In genomic region chr4:41773502-41773901, GRCm38 (mm10) we compare ENCODE assay signal across 9 mouse cellular contexts. TPM values are rescaled to one million over a fixed set of nuclear protein-coding genes. Genes with fewer than 3 reads are reported as not detected.
DNase-seq lines count a peak whose midpoint lies in the region; ATAC-seq and TF ChIP-seq lines count a peak whose summit lies in the region.
"Not testable (repeated sequence)": the region's sequence is repeated elsewhere in the genome, so short reads cannot be mapped to it uniquely, and the experiment has no call there.
"Had no signal": no experiment of that assay in that cellular context is flagged by ENCODE, and none has a peak within 500 bp of the region (broad histone marks: within the 10 kb centered on the region; RNA-seq: fewer than 3 reads in every experiment).

No protein-coding gene starts in this region.

- not testable (repeated sequence) for H3K9me3 ChIP-seq in E14TG2a.4 (ENCODE audit: low read length); forebrain, embryonic 11.5 days (ENCODE audit: control insufficient read depth, low read length); heart, embryonic 15.5 days (replicated peaks); kidney, embryonic 14.5 days (ENCODE audit: control insufficient read depth, low read length); liver, embryonic 16.5 days (replicated peaks; ENCODE audit: control insufficient read depth, low read length)

- peak overlapping the region; percentile 46 for H3K4me2 ChIP-seq in forebrain, embryonic 11.5 days (ENCODE audit: low read depth, low read length, severe bottlenecking)
- peak overlapping the region; percentile 62 for H3K4me2 ChIP-seq in heart, embryonic 15.5 days
- H3K4me2 ChIP-seq in kidney, embryonic 14.5 days (replicated peaks; ENCODE audit: low read depth, low read length), result peak overlapping the region; percentile 26; the same call in 1 of the 2 replicates
- peak overlapping the region; percentile 53 for H3K4me2 ChIP-seq in liver, embryonic 16.5 days (ENCODE audit: low read depth, low read length)

- not testable (repeated sequence) for H3K27ac ChIP-seq in forebrain, embryonic 11.5 days (ENCODE audit: low read depth, low read length); kidney, embryonic 14.5 days (ENCODE audit: low read depth, low read length); liver, embryonic 16.5 days (ENCODE audit: low read length)
- peak overlapping the region; percentile 67; the same call in 1 of the 2 replicates for H3K27ac ChIP-seq in heart, embryonic 15.5 days

- peaks cover 13% of the 10 kb centered on the region for H3K4me1 ChIP-seq in E14TG2a.4 (replicated peaks; ENCODE audit: low read depth, low read length)
- H3K4me1 ChIP-seq in forebrain, embryonic 11.5 days (replicated peaks; ENCODE audit: control insufficient read depth, insufficient read depth, low read length); heart, embryonic 15.5 days (replicated peaks); kidney, embryonic 14.5 days (ENCODE audit: control insufficient read depth, insufficient read depth, low read length); liver, embryonic 16.5 days (ENCODE audit: control insufficient read depth, low read depth, low read length): not testable (repeated sequence)

- not testable (repeated sequence) for TF ChIP-seq CTCF in E14TG2a.4 (conservative IDR thresholded peaks at IDR 0.05; ENCODE audit: low read length)

- DNase-seq in cerebellum, adult 11 months, result peak; percentile 66
- DNase-seq in forebrain, embryonic 11.5 days (ENCODE audit: low spot score), result peak; percentile 79
- DNase-seq in natural killer cell, adult 2 months (ENCODE audit: low spot score in 2 of 2), result peak; percentile 70 to 73
- DNase-seq in splenic B cell, adult 2 months (ENCODE audit: low read depth, low spot score), result peak; percentile 78

- not testable (repeated sequence) for ATAC-seq in forebrain, embryonic 11.5 days (replicated peaks; ENCODE audit: low FRiP score); heart, embryonic 15.5 days (replicated peaks; ENCODE audit: insufficient number of reproducible peaks, insufficient read depth, low FRiP score, low read depth); kidney, embryonic 14.5 days (ENCODE audit: low FRiP score, low TSS enrichment); liver, embryonic 16.5 days (ENCODE audit: low read depth)

- not testable (repeated sequence) for H3K27me3 ChIP-seq in E14TG2a.4 (ENCODE audit: insufficient read depth, low read length); forebrain, embryonic 11.5 days (ENCODE audit: control insufficient read depth, insufficient read depth, low read length); heart, embryonic 15.5 days; kidney, embryonic 14.5 days (ENCODE audit: control insufficient read depth, insufficient read depth, low read length); liver, embryonic 16.5 days (ENCODE audit: control insufficient read depth, insufficient read depth, low read depth, low read length); splenic B cell, adult 2 months (ENCODE audit: control insufficient read depth, insufficient read depth, low read length, poor library complexity, severe bottlenecking)

- H3K9ac ChIP-seq in forebrain, embryonic 11.5 days (ENCODE audit: low read length); heart, embryonic 15.5 days; kidney, embryonic 14.5 days (ENCODE audit: low read depth, low read length); liver, embryonic 16.5 days (ENCODE audit: low read depth, low read length): not testable (repeated sequence)

- not testable (repeated sequence) for H3K36me3 ChIP-seq in E14TG2a.4 (ENCODE audit: insufficient read depth, low read length); forebrain, embryonic 11.5 days (ENCODE audit: control insufficient read depth, insufficient read depth, low read length); heart, embryonic 15.5 days; kidney, embryonic 14.5 days (ENCODE audit: control insufficient read depth, insufficient read depth, low read length); liver, embryonic 16.5 days (ENCODE audit: control insufficient read depth, insufficient read depth); splenic B cell, adult 2 months (ENCODE audit: control insufficient read depth, insufficient read depth, low read length, poor library complexity, severe bottlenecking)

- 1% methylated on average over 14 of the region's 25 CpGs for WGBS in forebrain, embryonic 11.5 days
- WGBS in heart, embryonic 15.5 days, result under 1% methylated on average over 20 of the region's 25 CpGs
- WGBS in kidney, embryonic 14.5 days, result 1% methylated on average over 19 of the region's 25 CpGs
- WGBS in liver, embryonic 16.5 days (ENCODE audit: insufficient replicate concordance), result under 1% methylated on average over 14 of the region's 25 CpGs

- peak overlapping the region; percentile 74 for H3K4me3 ChIP-seq in E14TG2a.4 (replicated peaks; ENCODE audit: low read length)
- H3K4me3 ChIP-seq in forebrain, embryonic 11.5 days (ENCODE audit: low read depth, low read length), result peak overlapping the region; percentile 39
- peak overlapping the region; percentile 52 for H3K4me3 ChIP-seq in heart, embryonic 15.5 days
- peak overlapping the region; percentile 28; the same call in 1 of the 2 replicates for H3K4me3 ChIP-seq in kidney, embryonic 14.5 days (ENCODE audit: low read length)
- H3K4me3 ChIP-seq in liver, embryonic 16.5 days (ENCODE audit: low read depth, low read length), result peak overlapping the region; percentile 51

RNA-seq across cellular contexts. Expression of gene Ccl27a, which starts 0.5 kb away (rescaled TPM):
- 67.6 and 74.3 TPM in 2 replicates for polyA plus RNA-seq in forebrain, embryonic 11.5 days (2014; fragmentation: Nextera tagmentation; extraction: Ambion mirVana)
- 40.2 and 47.1 TPM in 2 replicates for polyA plus RNA-seq in heart, embryonic 15.5 days (2015; fragmentation: Nextera tagmentation; extraction: Ambion mirVana)
- 36.5 and 42.3 TPM in 2 replicates for polyA plus RNA-seq in kidney, embryonic 14.5 days (2014; fragmentation: Nextera tagmentation; extraction: Ambion mirVana)
- polyA plus RNA-seq in liver, embryonic 16.5 days (2015; fragmentation: Nextera tagmentation; extraction: Ambion mirVana), result 7.5 and 9.4 TPM in 2 replicates
- polyA plus RNA-seq: G1E had no signal

RNA-seq across cellular contexts. Expression of gene Sigmar1, which starts 17.5 kb away (rescaled TPM):
- 75.9 and 84.1 TPM in 2 replicates for polyA plus RNA-seq in forebrain, embryonic 11.5 days (2014; fragmentation: Nextera tagmentation; extraction: Ambion mirVana)
- polyA plus RNA-seq in heart, embryonic 15.5 days (2015; fragmentation: Nextera tagmentation; extraction: Ambion mirVana), result 41.7 and 60.3 TPM in 2 replicates
- 80.8 and 92.2 TPM in 2 replicates for polyA plus RNA-seq in kidney, embryonic 14.5 days (2014; fragmentation: Nextera tagmentation; extraction: Ambion mirVana)
- 50.6 and 57.0 TPM in 2 replicates for polyA plus RNA-seq in liver, embryonic 16.5 days (2015; fragmentation: Nextera tagmentation; extraction: Ambion mirVana)

RNA-seq across cellular contexts. Expression of gene Galt, which starts 18.5 kb away (rescaled TPM):
- 18.4 and 21.4 TPM in 2 replicates for polyA plus RNA-seq in forebrain, embryonic 11.5 days (2014; fragmentation: Nextera tagmentation; extraction: Ambion mirVana)
- 54.8 and 59.2 TPM in 2 replicates for polyA plus RNA-seq in heart, embryonic 15.5 days (2015; fragmentation: Nextera tagmentation; extraction: Ambion mirVana)
- 35.0 and 42.1 TPM in 2 replicates for polyA plus RNA-seq in kidney, embryonic 14.5 days (2014; fragmentation: Nextera tagmentation; extraction: Ambion mirVana)
- polyA plus RNA-seq in liver, embryonic 16.5 days (2015; fragmentation: Nextera tagmentation; extraction: Ambion mirVana), result 34.7 and 40.8 TPM in 2 replicates

RNA-seq across cellular contexts. Expression of gene Arid3c, which starts 42.6 kb away (rescaled TPM):
- 0.59 and 0.80 TPM in 2 replicates for polyA plus RNA-seq in forebrain, embryonic 11.5 days (2014; fragmentation: Nextera tagmentation; extraction: Ambion mirVana)
- polyA plus RNA-seq in heart, embryonic 15.5 days (2015; fragmentation: Nextera tagmentation; extraction: Ambion mirVana), result not detected in 2 replicates
- polyA plus RNA-seq in kidney, embryonic 14.5 days (2014; fragmentation: Nextera tagmentation; extraction: Ambion mirVana), result 0.12 TPM in 1 of 2 replicates, not detected in the other
- not detected in 2 replicates for polyA plus RNA-seq in liver, embryonic 16.5 days (2015; fragmentation: Nextera tagmentation; extraction: Ambion mirVana)
- polyA plus RNA-seq: G1E had no signal

RNA-seq across cellular contexts. Expression of gene Dctn3, which starts 50.5 kb away (rescaled TPM):
- 135 and 142 TPM in 2 replicates for polyA plus RNA-seq in forebrain, embryonic 11.5 days (2014; fragmentation: Nextera tagmentation; extraction: Ambion mirVana)
- 122 and 125 TPM in 2 replicates for polyA plus RNA-seq in heart, embryonic 15.5 days (2015; fragmentation: Nextera tagmentation; extraction: Ambion mirVana)
- 107 and 114 TPM in 2 replicates for polyA plus RNA-seq in kidney, embryonic 14.5 days (2014; fragmentation: Nextera tagmentation; extraction: Ambion mirVana)
- 56.9 and 62.0 TPM in 2 replicates for polyA plus RNA-seq in liver, embryonic 16.5 days (2015; fragmentation: Nextera tagmentation; extraction: Ambion mirVana)
